Mouse (Mus musculus) cerebellum, adult 2 months (tissue): ENCODE measurements around the gene Gadl1. TPM values are rescaled to one million over a fixed set of nuclear protein-coding genes. Genes with fewer than 3 reads are reported as not detected.
A peak's percentile ranks its signal among the peaks of the same experiment; 100 is the strongest.

ENCODE experiments used
- DNase-seq, 2 experiments: peaks; one replicate each; pipeline ENCODE4 v3.0.0; 2021
- H3K27ac ChIP-seq: fragments of 200-500 bp; 2 replicates; pipeline ENCODE4 v1.5.1; 2012; ENCODE audit warnings: low read length, control low read depth, inconsistent platforms; ENCODE audit not compliant: insufficient read depth
- H3K27me3 ChIP-seq: fragments of 200-500 bp; 2 replicates; pipeline ENCODE4 v1.6.1; 2012; ENCODE audit warnings: inconsistent platforms, mild to moderate bottlenecking, low read length, moderate library complexity; ENCODE audit not compliant: control insufficient read depth, insufficient read depth
- H3K4me1 ChIP-seq: fragments of 200-500 bp; 2 replicates; pipeline ENCODE4 v1.6.1; 2011; ENCODE audit warnings: low read length; ENCODE audit not compliant: control insufficient read depth, insufficient read depth
- H3K4me3 ChIP-seq: fragments of 200-500 bp; replicated peaks from 2 replicates; pipeline ENCODE3; 2011; ENCODE audit warnings: mild to moderate bottlenecking, low read depth, low read length, control low read depth; ENCODE audit not compliant: insufficient read depth
- CTCF ChIP-seq: fragments of 200-500 bp; IDR thresholded peaks from 2 replicates; pipeline ENCODE4 v1.5.1; 2011; ENCODE audit warnings: low read depth, mild to moderate bottlenecking, control low read depth, low read length, moderate library complexity, borderline replicate concordance; ENCODE audit not compliant: insufficient read depth
- POLR2A ChIP-seq: fragments of 200-500 bp; IDR thresholded peaks from 2 replicates; pipeline ENCODE4 v1.6.1; 2011; ENCODE audit warnings: low read length, control low read depth, borderline replicate concordance; ENCODE audit not compliant: insufficient read depth
- WGBS: fragments of 180-500 bp; shearing (Covaris S2); methylation state at CpG from one replicate; pipeline ENCODE4 v1.1.7; 2018; 5-methylcytosine and 5-hydroxymethylcytosine counted together
- polyA plus RNA-seq: library from polyadenylated mRNA; depleted of rRNA; stranded (reverse); fragments of >200 nt; gene quantifications from 2 replicates; pipeline ENCODE4 v1.2.3, GENCODE M21; 2012

Gene Gadl1
- polyA plus RNA-seq, 1 experiment: 0.31 TPM

DNA sequence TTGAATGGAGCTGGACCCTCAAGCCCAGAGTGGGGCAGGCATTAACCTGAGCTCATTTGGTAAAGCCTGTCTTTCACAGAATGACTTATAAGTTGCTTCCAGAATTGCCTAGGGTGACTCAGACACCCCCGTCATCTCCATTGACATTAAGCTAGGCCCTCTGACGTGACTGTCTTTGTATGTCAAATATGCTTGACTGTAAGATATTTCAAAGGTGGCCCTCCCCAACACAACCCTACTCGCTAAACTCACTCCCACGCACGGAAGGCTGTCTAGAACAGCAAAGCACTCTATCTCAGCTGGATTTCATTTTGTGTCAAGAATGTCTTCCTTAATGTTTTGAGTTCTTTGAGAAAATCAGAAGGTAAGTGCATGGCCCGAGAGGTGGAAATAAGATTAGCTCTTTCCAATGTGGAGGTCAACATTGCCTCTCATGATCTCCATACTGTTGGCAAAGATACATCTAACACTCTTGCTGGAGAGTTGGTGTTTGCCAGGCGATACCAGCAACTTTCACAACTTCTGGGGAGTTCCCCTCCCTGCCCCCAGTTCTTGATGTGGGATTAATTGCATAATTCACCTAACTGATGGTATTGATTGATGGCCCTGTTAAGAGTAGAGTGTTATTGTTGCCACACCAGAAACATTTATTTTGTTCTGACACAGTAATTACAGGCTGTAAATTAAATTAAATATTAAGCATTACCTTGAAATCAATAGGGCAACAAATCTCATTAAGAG, 182.0 kb downstream of the Gadl1 start:
- no peaks in the 10 kb centered on the region for H3K27me3 ChIP-seq
- WGBS: 96% methylated on average over 7 of the region's 7 CpGs
- H3K27ac ChIP-seq: no peak overlapping the region
- H3K4me3 ChIP-seq: no peak overlapping the region
- DNase-seq: no peak
- H3K4me1 ChIP-seq: no peaks in the 10 kb centered on the region
- TF ChIP-seq POLR2A (no peak), CTCF (no peak)

DNA sequence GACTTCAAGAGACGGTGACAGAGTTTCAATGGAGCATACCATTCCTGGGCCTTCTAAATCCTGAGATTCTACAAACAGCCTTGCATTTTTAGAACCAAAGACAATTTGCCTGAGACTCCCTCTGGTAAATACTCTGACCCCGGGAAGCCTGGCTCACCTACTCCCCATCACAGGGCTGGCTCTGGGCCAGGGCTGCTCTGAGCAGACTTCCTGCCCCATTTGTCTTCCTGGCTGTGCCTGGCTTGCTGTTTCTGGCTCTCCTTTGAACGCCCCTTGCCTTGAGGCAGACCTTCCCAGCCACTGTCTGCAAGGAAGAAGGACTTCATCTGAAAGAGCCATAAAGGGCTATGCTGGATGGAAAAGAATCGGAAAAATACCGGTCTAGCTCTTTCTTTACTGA, 182.7 kb downstream of the Gadl1 start:
- WGBS: 53% methylated on average over 5 of the region's 5 CpGs
- Histone ChIP-seq H3K4me1 (no peaks in the 10 kb centered on the region), H3K4me3 (no peak overlapping the region), H3K27me3 (no peaks in the 10 kb centered on the region), H3K27ac (no peak overlapping the region)
- peak in 1 of 2 experiments; percentile 11 for DNase-seq
- no peak for TF ChIP-seq CTCF
- no peak for TF ChIP-seq POLR2A

DNA sequence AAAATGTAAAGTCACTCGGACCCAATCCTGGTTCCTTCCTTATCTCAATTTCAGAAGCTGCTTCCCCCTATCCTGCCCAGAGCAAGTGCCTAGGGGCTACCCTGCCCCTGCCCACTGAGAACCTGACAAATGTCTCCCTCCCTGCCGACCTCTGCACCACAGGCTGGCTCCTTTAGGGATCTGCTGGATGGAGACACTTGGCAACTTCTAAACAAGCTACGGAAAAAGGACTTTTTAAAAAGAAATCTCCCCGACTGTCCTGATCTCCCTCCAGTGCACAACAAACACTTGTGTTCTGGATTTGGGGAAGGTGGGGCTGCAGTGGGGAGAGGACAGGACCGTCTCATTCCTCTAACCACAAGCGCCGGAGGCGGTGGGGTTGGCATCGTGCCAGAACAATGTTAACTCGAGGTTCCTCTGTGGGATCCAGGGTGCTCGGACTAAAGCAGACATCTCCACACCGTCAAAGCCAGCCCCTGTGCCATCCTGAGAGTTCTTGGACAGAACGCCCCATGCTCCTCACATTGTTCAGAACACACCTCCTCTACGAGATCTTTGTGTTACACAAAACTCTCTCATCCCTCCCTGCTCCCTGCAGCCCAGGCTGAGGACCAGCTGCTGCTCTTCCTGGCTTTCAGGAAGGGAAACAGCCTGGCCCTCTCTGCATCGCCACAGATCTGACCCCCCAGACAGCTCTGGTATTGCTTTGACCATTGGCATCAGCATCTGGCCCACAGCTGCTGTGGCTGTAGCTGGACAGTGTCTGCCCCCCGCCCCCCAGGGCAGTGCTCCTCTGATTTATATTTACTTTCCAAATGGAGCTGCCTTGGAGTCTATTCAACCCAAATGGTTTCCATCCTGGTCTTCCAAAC, 189.7 kb downstream of the Gadl1 start:
- Histone ChIP-seq H3K4me1 (no peaks in the 10 kb centered on the region; the same call in 1 of the 2 replicates), H3K27me3 (no peaks in the 10 kb centered on the region), H3K4me3 (no peak overlapping the region), H3K27ac (no peak overlapping the region)
- no peak for TF ChIP-seq CTCF
- no peak for TF ChIP-seq POLR2A
- WGBS: 13% methylated on average over 16 of the region's 16 CpGs
- peak in 1 of 2 experiments; percentile 14 for DNase-seq

DNA sequence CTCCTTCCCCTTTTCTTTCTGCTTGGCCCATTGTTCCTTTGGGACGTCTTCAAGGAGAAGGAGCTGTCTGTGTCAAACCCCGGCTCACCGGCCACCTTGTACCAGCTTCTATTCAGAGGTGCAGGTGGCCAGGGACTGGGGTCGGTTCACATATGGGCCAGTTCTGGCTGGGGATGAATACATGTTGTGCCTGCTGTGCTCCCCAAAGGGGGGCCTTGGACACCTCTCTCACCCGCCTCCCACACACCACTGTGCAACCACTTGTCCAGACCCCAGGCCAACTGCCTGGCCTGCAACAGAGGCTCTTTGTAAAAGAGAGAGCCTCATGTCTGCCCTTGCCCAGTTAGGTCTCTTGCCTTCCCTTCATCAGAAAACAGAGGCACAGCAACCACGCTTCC, 190.3 kb downstream of the Gadl1 start:
- Histone ChIP-seq H3K27ac (no peak overlapping the region), H3K4me1 (no peaks in the 10 kb centered on the region; the same call in 1 of the 2 replicates), H3K4me3 (no peak overlapping the region), H3K27me3 (no peaks in the 10 kb centered on the region)
- DNase-seq: no peak
- no peak for TF ChIP-seq CTCF
- no peak for TF ChIP-seq POLR2A
- 29% methylated on average over 6 of the region's 6 CpGs for WGBS

DNA sequence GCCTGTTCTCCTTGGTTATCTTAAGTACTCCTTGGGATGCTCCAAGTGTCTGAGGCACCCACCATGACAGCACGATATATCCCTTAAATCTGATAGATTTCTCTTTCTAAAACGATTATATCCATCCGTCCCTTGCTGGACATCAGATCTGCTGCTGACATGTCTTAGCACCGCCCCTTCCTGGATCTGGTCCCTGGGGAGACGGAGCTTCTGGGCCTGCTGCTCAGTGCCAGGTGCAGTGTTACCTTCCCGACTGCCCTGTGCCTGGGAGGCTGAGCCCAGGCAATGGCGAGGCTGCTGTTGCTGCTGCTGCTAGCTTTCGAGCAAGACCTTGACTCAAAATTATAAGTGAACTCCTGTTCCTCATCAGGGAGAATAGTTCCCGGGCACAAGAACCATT, 190.8 kb downstream of the Gadl1 start:
- Histone ChIP-seq H3K27me3 (no peaks in the 10 kb centered on the region), H3K27ac (no peak overlapping the region), H3K4me3 (no peak overlapping the region), H3K4me1 (no peaks in the 10 kb centered on the region; the same call in 1 of the 2 replicates)
- no peak for DNase-seq
- 55% methylated on average over 9 of the region's 9 CpGs for WGBS
- TF ChIP-seq CTCF (no peak), POLR2A (no peak)

DNA sequence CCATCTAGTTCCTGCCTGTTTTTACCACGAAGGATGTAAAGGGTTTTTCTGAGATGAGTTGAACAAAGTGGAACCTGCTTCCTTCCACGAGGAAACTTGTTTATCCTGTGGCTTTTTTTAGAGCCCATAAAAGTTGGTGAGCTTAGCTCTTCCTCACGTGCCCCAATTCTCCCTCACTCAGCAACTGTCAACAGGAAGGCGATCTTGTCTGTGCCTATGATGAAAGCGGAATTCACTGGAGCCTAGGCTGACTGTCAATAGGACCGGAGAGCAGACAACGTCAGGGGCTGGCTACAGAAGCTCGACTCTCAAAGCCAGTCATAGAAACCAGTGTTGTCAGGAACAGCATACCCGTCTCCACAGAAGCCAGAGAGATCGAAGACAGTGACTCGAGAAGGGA, 192.6 kb downstream of the Gadl1 start:
- Histone ChIP-seq H3K27me3 (no peaks in the 10 kb centered on the region), H3K4me1 (no peaks in the 10 kb centered on the region; the same call in 1 of the 2 replicates), H3K27ac (no peak overlapping the region), H3K4me3 (no peak overlapping the region)
- TF ChIP-seq POLR2A: no peak
- no peak for TF ChIP-seq CTCF
- 88% methylated on average over 11 of the region's 11 CpGs for WGBS
- no peak for DNase-seq

DNA sequence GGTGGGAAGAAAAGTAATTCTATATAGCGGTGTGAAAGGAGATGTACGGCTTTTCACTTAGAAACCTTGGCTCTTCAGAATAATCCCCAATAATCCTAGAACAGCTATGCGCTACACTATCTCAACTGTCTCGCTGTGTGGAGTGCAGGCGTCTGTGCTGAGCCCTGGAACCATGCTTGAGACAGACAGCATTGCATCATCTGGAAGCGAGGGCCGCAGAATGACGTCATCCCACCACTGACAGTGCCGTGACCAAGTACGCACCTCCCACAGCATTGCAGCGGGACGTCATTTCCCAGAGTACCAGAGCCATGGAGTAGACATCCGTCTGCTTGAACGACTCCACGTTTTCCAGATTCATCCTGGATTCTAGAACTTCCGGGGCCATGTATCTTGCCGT, 195.5 kb downstream of the Gadl1 start:
- WGBS: 92% methylated on average over 17 of the region's 17 CpGs
- TF ChIP-seq POLR2A (no peak), CTCF (no peak)

More for the DNA sequence above, 195.5 kb downstream of the Gadl1 start:
- Histone ChIP-seq H3K27me3 (no peaks in the 10 kb centered on the region), H3K27ac (no peak overlapping the region), H3K4me1 (no peaks in the 10 kb centered on the region), H3K4me3 (no peak overlapping the region)
- no peak for DNase-seq
